ENCODE assay signal across 8 mouse cellular contexts in genomic region chr10:127674794-127675522, GRCm38 (mm10). TPM values are rescaled to one million over a fixed set of nuclear protein-coding genes. Genes with fewer than 3 reads are reported as not detected.
DNase-seq lines count a peak whose midpoint lies in the region; ATAC-seq and TF ChIP-seq lines count a peak whose summit lies in the region.

No protein-coding gene starts in this region.

- DNase-seq in liver, adult 2 months (ENCODE audit: extremely low read depth, low read depth, low spot score), result peak; percentile 94
- no peak for DNase-seq in liver, embryonic 11.5 days (ENCODE audit: low spot score)
- DNase-seq in cerebellum, adult 9-10 months, result peak; percentile 98
- DNase-seq in frontal cortex, postnatal 10 days (ENCODE audit: low spot score in 2 of 2), result peak; percentile 80 to 87
- peak; percentile 81 for DNase-seq in left cerebral cortex, postnatal 4 days
- peak; percentile 84 to 87 for DNase-seq in spleen, postnatal 4 days (ENCODE audit: low spot score in 2 of 2)

- H3K9ac ChIP-seq in liver, adult 2 months (ENCODE audit: low read depth, low read length), result no peak overlapping the region
- no peak overlapping the region for H3K9ac ChIP-seq in liver, embryonic 11.5 days (ENCODE audit: low read depth, low read length)
- H3K9ac ChIP-seq in intestine, embryonic 16.5 days (ENCODE audit: low read depth, low read length), result no peak overlapping the region

- 62% methylated on average over 8 of the region's 8 CpGs for WGBS in liver, adult 2 months
- 89% methylated on average over 8 of the region's 8 CpGs for WGBS in liver, embryonic 11.5 days
- WGBS in intestine, embryonic 16.5 days, result 81% methylated on average over 8 of the region's 8 CpGs

- H3K9me3 ChIP-seq in liver, embryonic 11.5 days (ENCODE audit: control insufficient read depth, low read length), result no peaks in the 10 kb centered on the region
- no peaks in the 10 kb centered on the region for H3K9me3 ChIP-seq in intestine, embryonic 16.5 days (ENCODE audit: control insufficient read depth, low read length)

- H3K27ac ChIP-seq in liver, adult 2 months (replicated peaks; ENCODE audit: insufficient read depth, low read depth, low read length), result no peak overlapping the region; the same call in 1 of the 2 replicates
- no peak overlapping the region for H3K27ac ChIP-seq in liver, embryonic 11.5 days (ENCODE audit: low read depth, low read length)
- peak overlapping the region; percentile 40; the same call in 1 of the 2 replicates for H3K27ac ChIP-seq in intestine, embryonic 16.5 days (ENCODE audit: low read length)

- H3K4me3 ChIP-seq in liver, adult 2 months (ENCODE audit: insufficient read depth, low read depth, low read length), result 0 out of 2 replicates have a peak overlapping the region, but pooled peaks have one; percentile 3
- no peak overlapping the region for H3K4me3 ChIP-seq in liver, embryonic 11.5 days (ENCODE audit: low read depth, low read length)
- no peak overlapping the region for H3K4me3 ChIP-seq in intestine, embryonic 16.5 days (ENCODE audit: low read length)

- H3K36me3 ChIP-seq in liver, adult 2 months (ENCODE audit: control insufficient read depth, insufficient read depth, low read length), result no peaks in the 10 kb centered on the region
- no peaks in the 10 kb centered on the region for H3K36me3 ChIP-seq in liver, embryonic 11.5 days (ENCODE audit: control insufficient read depth, insufficient read depth, low read length)
- no peaks in the 10 kb centered on the region for H3K36me3 ChIP-seq in intestine, embryonic 16.5 days (ENCODE audit: control insufficient read depth, insufficient read depth, low read length)

- intact Hi-C loops in left cerebral cortex, postnatal 4 days (cut with DNase I), result loop anchor here (5.0 to 10.0 kb wide), 2 partner anchors 62 to 260 kb away; partner anchors contain the start of gene Zbtb39

- TF ChIP-seq CTCF in liver, adult 2 months (IDR thresholded peaks at IDR 0.05; ENCODE audit: low read depth, low read length), result peak; percentile 70

- peaks cover 7% of the 10 kb centered on the region for H3K4me1 ChIP-seq in liver, adult 2 months (ENCODE audit: control insufficient read depth, insufficient read depth, low read length)
- peaks cover 3% of the 10 kb centered on the region; the same call in 1 of the 2 replicates for H3K4me1 ChIP-seq in liver, embryonic 11.5 days (replicated peaks; ENCODE audit: control insufficient read depth, insufficient read depth, low read length)
- H3K4me1 ChIP-seq in intestine, embryonic 16.5 days (ENCODE audit: control insufficient read depth, insufficient read depth, low read length), result peaks cover 9% of the 10 kb centered on the region

- TF ChIP-seq POLR2A in liver, adult 2 months (IDR thresholded peaks at IDR 0.05; ENCODE audit: extremely low read depth, insufficient read depth, low read length), result no peak

- no peaks in the 10 kb centered on the region for H3K79me2 ChIP-seq in liver, adult 2 months (ENCODE audit: control insufficient read depth, insufficient read depth, low read length)

- no peak overlapping the region for H3K4me2 ChIP-seq in liver, embryonic 11.5 days
- no peak overlapping the region for H3K4me2 ChIP-seq in intestine, embryonic 16.5 days (ENCODE audit: low read depth, low read length)

- no peaks in the 10 kb centered on the region for H3K27me3 ChIP-seq in liver, adult 2 months (ENCODE audit: control insufficient read depth, insufficient read depth, low read length)
- H3K27me3 ChIP-seq in liver, embryonic 11.5 days (replicated peaks; ENCODE audit: control insufficient read depth, insufficient read depth, low read length), result no peaks in the 10 kb centered on the region
- no peaks in the 10 kb centered on the region for H3K27me3 ChIP-seq in intestine, embryonic 16.5 days (replicated peaks; ENCODE audit: control insufficient read depth, insufficient read depth, low read length)

- no peak for ATAC-seq in liver, embryonic 11.5 days (replicated peaks; ENCODE audit: low FRiP score)
- ATAC-seq in intestine, embryonic 16.5 days, result no peak
- peak; percentile 87 for ATAC-seq in monocyte, adult 5-6 weeks (replicated peaks; ENCODE audit: insufficient number of reproducible peaks, low FRiP score, low TSS enrichment, poor library complexity, severe bottlenecking)

RNA-seq across cellular contexts. Expression of gene Nab2, which starts 6.6 kb away (rescaled TPM):
- 8.9 and 13.4 TPM in 2 replicates for total RNA-seq in liver, adult 2 months (2014; rRNA removed)
- polyA plus RNA-seq in liver, adult 2 months (2012; rRNA removed), result 16.0 and 16.6 TPM in 2 replicates
- polyA plus RNA-seq in liver, embryonic 11.5 days (2014; fragmentation: Nextera tagmentation; extraction: Ambion mirVana), result 5.7 and 5.8 TPM in 2 replicates
- 7.5 and 8.4 TPM in 2 replicates for polyA plus RNA-seq in intestine, embryonic 16.5 days (2015; fragmentation: Nextera tagmentation; extraction: Ambion mirVana)
- 10 to 100 TPM; 21.5 to 21.9 TPM for total RNA-seq in left cerebral cortex, postnatal 4 days (2021)
- total RNA-seq in monocyte, adult 5-6 weeks (2017), result 12.6 to 35.9 TPM (median 17.8 TPM) in 3 replicates

RNA-seq across cellular contexts. Expression of gene Nemp1, which starts 8.3 kb away (rescaled TPM):
- total RNA-seq in liver, adult 2 months (2014; rRNA removed), result 5.5 and 6.3 TPM in 2 replicates
- polyA plus RNA-seq in liver, adult 2 months (2012; rRNA removed), result 2.0 and 2.7 TPM in 2 replicates
- 10.5 and 11.2 TPM in 2 replicates for polyA plus RNA-seq in liver, embryonic 11.5 days (2014; fragmentation: Nextera tagmentation; extraction: Ambion mirVana)
- polyA plus RNA-seq in intestine, embryonic 16.5 days (2015; fragmentation: Nextera tagmentation; extraction: Ambion mirVana), result 4.8 and 5.9 TPM in 2 replicates
- total RNA-seq in left cerebral cortex, postnatal 4 days (2021), result 1 to 10 TPM; 4.8 to 5.6 TPM
- total RNA-seq in monocyte, adult 5-6 weeks (2017), result 16.1 to 28.4 TPM (median 17.2 TPM) in 3 replicates

RNA-seq across cellular contexts. Expression of gene Myo1a, which starts 30.0 kb away (rescaled TPM):
- 0.18 TPM in 1 of 2 replicates, not detected in the other for total RNA-seq in liver, adult 2 months (2014; rRNA removed)
- 0.02 TPM in 1 of 2 replicates, not detected in the other for polyA plus RNA-seq in liver, adult 2 months (2012; rRNA removed)
- polyA plus RNA-seq in liver, embryonic 11.5 days (2014; fragmentation: Nextera tagmentation; extraction: Ambion mirVana), result 0.14 TPM in 1 of 2 replicates, not detected in the other
- polyA plus RNA-seq in intestine, embryonic 16.5 days (2015; fragmentation: Nextera tagmentation; extraction: Ambion mirVana), result 53.8 and 61.2 TPM in 2 replicates
- total RNA-seq in left cerebral cortex, postnatal 4 days (2021), result under 1 TPM; 0.46 to 0.82 TPM
- total RNA-seq in monocyte, adult 5-6 weeks (2017), result 1.6 TPM in 1 of 3 replicates, not detected in the others

RNA-seq across cellular contexts. Expression of gene Stat6, which starts 32.2 kb away (rescaled TPM):
- total RNA-seq in liver, adult 2 months (2014; rRNA removed), result 27.7 and 29.1 TPM in 2 replicates
- polyA plus RNA-seq in liver, adult 2 months (2012; rRNA removed), result 29.4 and 44.7 TPM in 2 replicates
- polyA plus RNA-seq in liver, embryonic 11.5 days (2014; fragmentation: Nextera tagmentation; extraction: Ambion mirVana), result 28.7 TPM in 2 replicates
- 46.8 and 49.3 TPM in 2 replicates for polyA plus RNA-seq in intestine, embryonic 16.5 days (2015; fragmentation: Nextera tagmentation; extraction: Ambion mirVana)
- 1 to 10 TPM; 6.0 to 6.1 TPM for total RNA-seq in left cerebral cortex, postnatal 4 days (2021)
- 171 to 211 TPM (median 204 TPM) in 3 replicates for total RNA-seq in monocyte, adult 5-6 weeks (2017)

RNA-seq across cellular contexts. Expression of gene Tac2, which starts 49.3 kb away (rescaled TPM):
- not detected in 2 replicates for total RNA-seq in liver, adult 2 months (2014; rRNA removed)
- polyA plus RNA-seq in liver, adult 2 months (2012; rRNA removed), result not detected in 2 replicates
- polyA plus RNA-seq in liver, embryonic 11.5 days (2014; fragmentation: Nextera tagmentation; extraction: Ambion mirVana), result 11.2 and 16.0 TPM in 2 replicates
- polyA plus RNA-seq in intestine, embryonic 16.5 days (2015; fragmentation: Nextera tagmentation; extraction: Ambion mirVana), result 1.3 and 2.2 TPM in 2 replicates
- 1 to 10 TPM; 2.8 to 4.3 TPM for total RNA-seq in left cerebral cortex, postnatal 4 days (2021)
- total RNA-seq in monocyte, adult 5-6 weeks (2017), result not detected in 3 replicates
